Mouse (Mus musculus) embryonic facial prominence, embryonic 12.5 days (tissue): ENCODE data around the gene Zdbf2. TPM values are rescaled to one million over a fixed set of nuclear protein-coding genes. Genes with fewer than 3 reads are reported as not detected.

Experiments
- ATAC-seq: fragments of 200-750 bp; cut with Nextera tagmentation; 2 replicates; pipeline ENCODE4 v1.8.0; 2017; ENCODE audit not compliant: insufficient number of reproducible peaks, insufficient read depth, low FRiP score, low TSS enrichment
- H3K27ac ChIP-seq: fragments of 300-500 bp; sonication (generic); 2 replicates; pipeline ENCODE4 v1.5.1; 2016; ENCODE audit warnings: mild to moderate bottlenecking
- H3K27me3 ChIP-seq: fragments of 300-500 bp; sonication (generic); 2 replicates; pipeline ENCODE4 v1.6.1; 2016; ENCODE audit warnings: mild to moderate bottlenecking, moderate library complexity
- H3K36me3 ChIP-seq: fragments of 300-500 bp; sonication (generic); 2 replicates; pipeline ENCODE4 v1.6.1; 2016; ENCODE audit warnings: mild to moderate bottlenecking
- H3K4me1 ChIP-seq: fragments of 300-500 bp; sonication (generic); 2 replicates; pipeline ENCODE4 v1.6.1; 2016
- H3K4me2 ChIP-seq: fragments of 300-500 bp; sonication (generic); replicated peaks from 2 replicates; pipeline ENCODE4 v1.6.1; 2016; ENCODE audit warnings: mild to moderate bottlenecking, moderate library complexity
- H3K4me3 ChIP-seq: fragments of 300-500 bp; sonication (generic); 2 replicates; pipeline ENCODE4 v1.5.1; 2016; ENCODE audit warnings: mild to moderate bottlenecking
- H3K9ac ChIP-seq: fragments of 300-500 bp; sonication (generic); 2 replicates; pipeline ENCODE4 v1.6.1; 2016; ENCODE audit warnings: mild to moderate bottlenecking, moderate library complexity
- H3K9me3 ChIP-seq: fragments of 300-500 bp; sonication (generic); 2 replicates; pipeline ENCODE4 v1.6.1; 2016; ENCODE audit warnings: mild to moderate bottlenecking, moderate library complexity
- WGBS: fragments of 180-500 bp; shearing (Covaris S2); methylation state at CpG from one replicate; pipeline ENCODE4 v1.1.7; 2016; 5-methylcytosine and 5-hydroxymethylcytosine counted together
- polyA plus RNA-seq: library from polyadenylated mRNA; unstranded; fragments of >200 nt; fragmentation: Nextera tagmentation; extraction: Ambion mirVana; gene quantifications from 2 replicates; pipeline ENCODE4 v1.2.1, GENCODE M21; 2016

Gene Zdbf2
- polyA plus RNA-seq, 1 experiment from 2014 or later = 24.0 TPM

DNA sequence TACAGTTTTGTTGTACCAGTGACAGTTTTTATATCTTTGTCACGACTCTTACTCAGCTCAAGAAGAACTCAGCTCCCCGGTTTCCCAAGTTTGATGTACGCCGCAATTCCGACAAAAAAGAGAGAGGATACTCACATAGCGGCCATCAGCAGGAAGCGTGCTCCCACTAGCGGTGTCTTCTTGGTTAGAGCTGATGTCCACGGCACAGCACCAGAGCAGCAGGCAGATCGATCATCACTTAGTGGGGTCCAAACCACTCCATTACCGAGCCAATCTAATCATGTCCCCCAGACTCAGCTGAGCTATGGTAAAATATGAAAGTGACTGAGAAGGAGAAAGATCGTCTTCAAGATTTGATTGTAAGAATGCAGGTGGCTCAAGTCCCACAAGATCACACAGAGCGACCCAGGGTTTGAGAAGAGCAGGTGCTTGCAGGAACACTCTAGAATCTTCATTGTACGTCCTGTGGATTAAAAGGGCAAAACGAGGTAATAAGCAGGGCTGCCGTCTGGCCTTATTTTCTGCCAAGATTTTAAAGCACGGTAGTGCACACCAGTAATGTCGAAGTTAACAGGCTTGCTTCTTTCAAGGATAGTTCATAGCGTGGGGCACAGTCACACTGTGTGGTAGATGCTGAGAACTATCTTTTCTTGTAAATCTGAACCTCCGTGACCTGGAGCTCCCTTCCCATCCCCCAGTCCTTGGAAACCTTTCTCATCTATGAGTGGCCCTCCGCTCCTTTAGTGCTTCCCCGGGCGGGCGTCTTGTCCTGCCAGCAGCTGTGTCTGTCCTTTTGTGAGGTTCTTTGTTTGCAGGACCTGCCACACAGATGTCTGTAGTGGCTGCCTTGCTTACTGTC, 20.5 kb upstream of the Zdbf2 start:
- H3K4me2 ChIP-seq = no peak overlapping the region
- H3K4me1 ChIP-seq = peaks cover 13% of the 10 kb centered on the region; the same call in 1 of the 2 replicates
- peaks cover 64% of the 10 kb centered on the region for H3K27me3 ChIP-seq
- no peaks in the 10 kb centered on the region for H3K36me3 ChIP-seq
- WGBS = 33% methylated on average over 24 of the region's 24 CpGs
- no peak; the same call in 1 of the 2 replicates for ATAC-seq
- no peak overlapping the region for H3K9ac ChIP-seq
- no peaks in the 10 kb centered on the region for H3K9me3 ChIP-seq
- no peak overlapping the region for H3K27ac ChIP-seq
- H3K4me3 ChIP-seq = no peak overlapping the region

DNA sequence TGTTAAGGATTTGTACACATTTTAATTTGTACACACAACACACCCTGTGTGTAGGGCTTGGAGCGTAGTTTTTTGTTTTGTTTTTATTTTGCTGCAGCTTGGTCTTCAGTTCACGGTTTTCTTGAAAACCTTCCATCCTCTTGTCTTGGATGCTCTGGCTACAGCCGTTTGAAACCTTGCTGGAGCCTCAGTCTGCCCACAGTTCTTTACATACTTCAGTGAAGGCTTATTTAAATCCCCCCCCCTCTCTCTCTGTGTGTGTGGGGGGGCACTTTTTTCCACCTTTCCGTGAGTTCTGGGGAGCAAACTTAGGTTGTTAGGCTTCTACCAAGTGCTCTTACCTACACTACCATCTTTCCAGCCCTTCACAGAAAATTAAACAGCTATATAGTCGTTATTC, 19.8 kb upstream of the Zdbf2 start:
- Histone ChIP-seq H3K4me3 (no peak overlapping the region), H3K36me3 (no peaks in the 10 kb centered on the region), H3K4me1 (peaks cover 13% of the 10 kb centered on the region; the same call in 1 of the 2 replicates), H3K27ac (no peak overlapping the region), H3K9me3 (no peaks in the 10 kb centered on the region), H3K4me2 (no peak overlapping the region), H3K9ac (no peak overlapping the region), H3K27me3 (peaks cover 60% of the 10 kb centered on the region)
- no peak for ATAC-seq
- 24% methylated on average over 5 of the region's 5 CpGs for WGBS

DNA sequence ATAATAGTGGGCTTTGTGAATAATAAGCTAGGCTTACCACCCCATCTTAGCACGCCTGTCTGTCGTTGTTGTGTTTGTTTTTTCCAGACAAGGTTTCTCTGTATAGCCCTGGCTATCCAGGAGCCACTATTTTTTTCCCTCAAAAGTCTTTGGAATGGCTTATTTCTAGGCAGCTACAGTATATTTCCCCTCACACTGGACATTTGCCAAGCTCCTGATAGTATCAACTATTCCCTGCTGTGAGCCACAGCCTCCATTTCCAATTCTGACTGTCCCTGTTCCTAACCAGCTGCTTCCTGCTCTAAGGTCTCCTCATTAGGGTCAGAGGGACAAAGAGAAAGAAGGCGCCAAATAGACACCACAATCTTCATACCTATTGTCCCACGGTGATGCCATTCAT, 18.0 kb upstream of the Zdbf2 start:
- H3K4me3 ChIP-seq = no peak overlapping the region
- H3K4me2 ChIP-seq = no peak overlapping the region
- peaks cover 13% of the 10 kb centered on the region; the same call in 1 of the 2 replicates for H3K4me1 ChIP-seq
- no peaks in the 10 kb centered on the region for H3K36me3 ChIP-seq
- WGBS = 15% methylated on average over 4 of the region's 4 CpGs
- ATAC-seq = no peak
- no peak overlapping the region for H3K27ac ChIP-seq
- H3K9ac ChIP-seq = no peak overlapping the region
- H3K9me3 ChIP-seq = no peaks in the 10 kb centered on the region
- peaks cover 60% of the 10 kb centered on the region for H3K27me3 ChIP-seq

DNA sequence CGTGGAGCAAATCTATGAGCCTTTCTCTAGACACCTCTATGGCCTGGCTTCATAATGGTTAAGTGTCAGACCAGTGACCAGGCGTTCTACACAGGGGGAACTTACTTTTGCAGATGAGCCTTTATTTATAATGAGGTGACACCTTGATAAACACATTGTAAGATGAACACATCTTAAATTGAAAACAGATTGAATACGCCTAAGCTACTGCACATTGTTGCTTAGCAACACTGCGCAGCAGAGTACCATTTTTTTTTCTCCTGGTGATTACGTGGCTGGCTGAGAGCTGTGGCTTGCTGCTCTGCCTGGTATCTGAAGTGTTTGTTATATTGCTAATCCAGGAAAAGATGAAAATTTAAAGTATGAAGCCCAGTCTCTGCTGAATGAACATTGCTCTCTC, 17.0 kb upstream of the Zdbf2 start:
- WGBS = 16% methylated on average over 5 of the region's 5 CpGs
- Histone ChIP-seq H3K36me3 (no peaks in the 10 kb centered on the region), H3K27me3 (peaks cover 66% of the 10 kb centered on the region), H3K4me1 (peaks cover 13% of the 10 kb centered on the region; the same call in 1 of the 2 replicates), H3K9ac (no peak overlapping the region), H3K9me3 (no peaks in the 10 kb centered on the region), H3K27ac (no peak overlapping the region), H3K4me2 (no peak overlapping the region), H3K4me3 (no peak overlapping the region)
- ATAC-seq = no peak

DNA sequence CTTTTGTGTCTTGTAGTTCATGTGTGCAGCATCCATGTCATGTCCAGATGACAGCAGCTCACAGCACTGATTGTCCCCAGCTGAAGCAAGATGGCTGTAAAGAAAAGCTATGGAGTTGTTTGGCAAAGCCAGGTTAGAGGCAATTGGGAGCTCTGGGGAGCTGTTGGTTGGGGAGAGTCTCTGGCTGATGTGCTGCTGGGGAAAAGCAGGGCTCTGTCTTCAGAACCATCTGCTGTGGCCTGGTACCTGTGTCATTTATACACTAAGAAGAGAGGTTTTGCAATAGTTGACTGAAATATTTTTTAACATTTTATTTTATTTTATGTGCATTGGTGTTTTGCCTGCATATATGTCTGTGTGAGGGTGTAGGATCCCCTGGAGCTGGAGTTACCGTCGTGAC, 14.6 kb upstream of the Zdbf2 start:
- no peak overlapping the region for H3K4me3 ChIP-seq
- no peak for ATAC-seq
- H3K27me3 ChIP-seq = peaks cover 52% of the 10 kb centered on the region
- 44% methylated on average over 2 of the region's 2 CpGs for WGBS
- no peak overlapping the region for H3K27ac ChIP-seq
- no peak overlapping the region for H3K9ac ChIP-seq
- H3K4me2 ChIP-seq = no peak overlapping the region
- no peaks in the 10 kb centered on the region for H3K36me3 ChIP-seq
- H3K4me1 ChIP-seq = peaks cover 13% of the 10 kb centered on the region; the same call in 1 of the 2 replicates
- no peaks in the 10 kb centered on the region for H3K9me3 ChIP-seq

DNA sequence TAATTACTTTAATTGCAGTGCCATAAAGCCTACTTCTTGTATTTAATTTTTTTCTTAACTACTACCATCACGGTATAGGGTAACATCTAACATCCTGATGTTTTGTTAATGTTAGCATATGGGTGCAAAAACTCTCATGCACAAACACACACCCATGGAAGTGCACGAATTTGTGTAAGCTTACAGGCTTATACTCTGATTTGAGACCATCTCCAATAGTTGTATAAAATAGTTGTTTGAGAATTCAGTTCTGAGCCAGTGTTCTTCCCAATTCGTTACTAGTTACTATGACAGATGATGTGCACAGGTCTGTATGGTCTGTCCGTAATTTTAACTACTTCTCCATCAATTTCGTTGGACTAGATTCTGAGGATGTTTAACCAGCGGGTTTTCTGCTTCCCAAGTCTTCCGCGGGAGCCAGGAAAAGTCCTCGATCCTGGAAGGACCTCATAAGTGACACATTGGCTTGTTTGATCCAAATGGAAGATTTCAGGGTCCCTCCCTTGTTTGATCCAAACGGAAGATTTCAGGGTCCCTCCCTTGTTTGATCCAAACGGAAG, 13.7 kb upstream of the Zdbf2 start:
- Histone ChIP-seq H3K9me3 (no peaks in the 10 kb centered on the region), H3K27ac (no peak overlapping the region), H3K36me3 (no peaks in the 10 kb centered on the region), H3K4me3 (no peak overlapping the region), H3K4me2 (no peak overlapping the region), H3K9ac (no peak overlapping the region), H3K27me3 (peaks cover 59% of the 10 kb centered on the region), H3K4me1 (peaks cover 13% of the 10 kb centered on the region; the same call in 1 of the 2 replicates)
- 50% methylated on average over 11 of the region's 11 CpGs for WGBS
- no peak for ATAC-seq

DNA sequence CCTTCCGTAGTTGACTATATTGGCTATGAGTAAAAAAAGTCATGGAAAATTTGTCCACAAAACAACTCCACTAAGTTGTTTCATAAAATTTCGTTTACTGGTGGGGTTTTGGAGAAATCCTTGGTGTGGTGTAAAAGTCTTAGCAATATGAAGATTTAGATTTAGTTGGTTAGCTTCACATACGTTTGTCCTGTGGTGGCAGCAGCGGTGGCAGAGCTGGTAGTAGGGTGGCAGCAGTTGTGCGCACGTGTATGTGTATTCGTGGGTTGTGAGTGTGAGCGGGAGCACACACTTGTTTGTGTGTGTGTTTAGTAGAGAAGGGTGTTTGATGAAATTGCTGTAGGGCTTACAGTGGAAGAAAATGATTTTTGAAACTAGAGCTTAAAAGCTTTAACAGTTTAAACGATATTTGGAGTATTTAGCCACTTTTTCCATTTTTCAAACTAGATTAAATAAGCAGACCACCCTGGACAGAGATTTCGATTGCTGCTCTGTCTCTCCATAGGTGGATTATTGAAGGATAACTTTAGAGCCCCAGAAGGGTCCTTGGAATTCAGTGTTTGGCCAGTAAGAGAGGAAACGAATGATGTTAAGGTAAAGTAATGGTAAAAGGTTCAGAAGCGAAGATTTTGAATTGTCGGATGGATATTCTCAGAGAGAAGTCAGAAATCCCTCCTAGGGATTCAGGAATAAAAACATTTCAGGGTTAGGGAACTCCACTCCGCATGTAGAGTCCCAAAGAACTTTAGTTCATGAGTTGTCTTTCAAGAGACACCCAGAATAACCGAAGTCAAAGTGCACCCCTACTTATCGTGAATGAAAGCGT, 12.9 kb upstream of the Zdbf2 start:
- H3K9me3 ChIP-seq = no peaks in the 10 kb centered on the region
- 43% methylated on average over 17 of the region's 17 CpGs for WGBS
- no peak overlapping the region for H3K27ac ChIP-seq
- no peak overlapping the region for H3K4me3 ChIP-seq
- no peaks in the 10 kb centered on the region for H3K36me3 ChIP-seq
- H3K9ac ChIP-seq = no peak overlapping the region
- H3K27me3 ChIP-seq = peaks cover 61% of the 10 kb centered on the region
- peaks cover 13% of the 10 kb centered on the region; the same call in 1 of the 2 replicates for H3K4me1 ChIP-seq
- H3K4me2 ChIP-seq = no peak overlapping the region
- no peak for ATAC-seq

DNA sequence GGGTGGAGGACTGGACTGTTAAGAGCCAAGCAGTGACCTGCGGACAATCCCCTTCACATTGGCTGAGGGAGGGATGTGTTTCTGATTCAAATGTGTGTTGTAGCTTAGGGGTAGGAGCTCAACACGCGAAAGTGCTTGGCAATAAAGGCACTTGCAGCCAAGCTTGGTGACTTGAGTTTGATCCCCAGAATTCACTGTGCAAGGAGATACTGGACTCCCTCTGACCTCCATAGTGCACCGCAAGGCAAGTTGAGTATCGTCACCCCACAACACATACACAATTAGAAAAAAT, 12.4 kb upstream of the Zdbf2 start:
- WGBS = 35% methylated on average over 5 of the region's 5 CpGs
- H3K4me2 ChIP-seq = no peak overlapping the region
- no peak overlapping the region for H3K9ac ChIP-seq
- H3K36me3 ChIP-seq = no peaks in the 10 kb centered on the region
- no peak for ATAC-seq
- no peak overlapping the region for H3K27ac ChIP-seq
- peaks cover 55% of the 10 kb centered on the region for H3K27me3 ChIP-seq
- H3K4me1 ChIP-seq = peaks cover 9% of the 10 kb centered on the region; the same call in 1 of the 2 replicates
- no peak overlapping the region for H3K4me3 ChIP-seq
- H3K9me3 ChIP-seq = no peaks in the 10 kb centered on the region

DNA sequence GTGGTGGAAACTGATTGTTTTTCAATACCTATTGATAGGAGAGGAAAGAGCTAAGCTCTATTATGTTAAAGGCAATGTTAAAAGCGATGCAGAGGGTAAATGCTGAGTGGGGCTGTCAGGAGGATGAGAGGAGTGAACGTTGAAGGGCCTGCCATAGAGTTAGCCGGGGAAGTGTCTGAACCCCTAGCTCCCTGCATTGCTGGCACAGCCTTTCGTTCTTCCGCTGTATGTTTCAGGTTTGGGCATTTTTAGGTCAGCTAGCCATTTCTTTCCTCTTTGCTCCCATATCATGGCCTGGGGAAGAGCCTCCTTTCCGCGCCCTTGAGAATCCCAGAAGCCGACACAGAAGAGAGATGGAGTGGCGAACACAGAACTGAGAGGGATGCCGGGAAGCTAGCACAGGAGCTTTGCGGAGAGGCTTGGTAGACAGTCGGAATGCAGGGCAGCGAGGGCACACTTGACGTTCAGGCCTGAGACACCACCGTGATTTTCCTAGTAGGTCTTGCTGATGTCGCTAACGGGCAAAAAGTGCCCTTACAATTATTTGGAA, 11.9 kb upstream of the Zdbf2 start:
- Histone ChIP-seq H3K27ac (no peak overlapping the region), H3K27me3 (peaks cover 54% of the 10 kb centered on the region), H3K4me3 (no peak overlapping the region), H3K36me3 (no peaks in the 10 kb centered on the region), H3K4me2 (no peak overlapping the region), H3K4me1 (peaks cover 5% of the 10 kb centered on the region; the same call in 1 of the 2 replicates), H3K9ac (no peak overlapping the region), H3K9me3 (no peaks in the 10 kb centered on the region)
- ATAC-seq = no peak
- 46% methylated on average over 17 of the region's 17 CpGs for WGBS

DNA sequence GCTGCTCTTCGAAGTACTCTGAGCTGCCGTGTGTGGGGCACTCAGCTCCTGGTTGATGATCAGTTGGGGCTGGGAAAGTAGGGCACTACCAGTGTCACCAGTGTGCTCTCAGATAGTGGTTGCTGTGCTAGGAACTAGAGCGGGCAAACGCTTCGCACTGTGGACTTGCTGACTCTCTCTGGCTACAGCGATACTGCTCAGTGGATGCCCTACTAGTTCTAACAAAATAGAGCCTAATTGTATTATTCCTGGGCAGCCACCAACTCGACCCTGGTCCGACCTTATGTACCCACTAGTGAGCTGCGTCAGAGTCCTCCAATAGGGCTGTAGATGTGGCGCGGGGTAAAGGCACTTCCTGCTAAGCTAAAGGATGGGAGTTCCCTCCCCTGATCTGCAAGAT, 9.4 kb upstream of the Zdbf2 start:
- WGBS = 42% methylated on average over 11 of the region's 11 CpGs
- Histone ChIP-seq H3K4me3 (no peak overlapping the region), H3K9ac (no peak overlapping the region), H3K4me1 (no peaks in the 10 kb centered on the region), H3K9me3 (no peaks in the 10 kb centered on the region), H3K36me3 (no peaks in the 10 kb centered on the region), H3K27ac (no peak overlapping the region), H3K27me3 (peaks cover 47% of the 10 kb centered on the region), H3K4me2 (no peak overlapping the region)
- 0 out of 2 replicates have a peak, but pooled peaks have one; percentile 41 for ATAC-seq

DNA sequence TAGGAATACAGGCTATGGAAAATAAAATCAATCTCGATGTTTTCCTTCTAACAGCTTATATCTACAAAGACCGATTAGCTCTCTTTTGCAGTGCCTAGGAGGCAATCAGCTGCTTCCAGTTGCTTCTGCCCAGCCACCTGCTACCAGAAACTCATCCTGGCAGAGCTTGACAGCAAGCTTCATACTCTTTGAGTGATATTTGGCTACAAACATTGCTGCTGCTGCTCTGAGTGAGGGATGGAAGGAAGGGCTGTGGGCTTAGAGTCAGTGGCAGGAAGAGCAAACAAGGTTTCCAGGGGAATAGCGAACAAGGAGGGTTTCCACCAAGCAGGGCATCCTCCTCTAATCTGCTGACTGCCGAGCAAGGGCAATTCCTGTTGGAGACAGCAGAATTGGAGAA, 7.6 kb upstream of the Zdbf2 start:
- ATAC-seq = no peak
- Histone ChIP-seq H3K27ac (no peak overlapping the region), H3K27me3 (peaks cover 56% of the 10 kb centered on the region), H3K36me3 (no peaks in the 10 kb centered on the region), H3K9me3 (no peaks in the 10 kb centered on the region), H3K4me3 (no peak overlapping the region), H3K9ac (no peak overlapping the region), H3K4me1 (no peaks in the 10 kb centered on the region), H3K4me2 (no peak overlapping the region)
- 35% methylated on average over 4 of the region's 4 CpGs for WGBS
